Mouse (Mus musculus): ENCODE measurements at regions not wholly inside any gene's neighbourhood (a gene's known extent, or its start where the extent isn't known, plus 50 kb on each side); places are given as distances from the start of the nearest gene placed in this dataset.

GRCm38 (mm10) chr4:106123038-106123654 is 192.9 kb upstream of the Usp24 start:
- no peak for DNase-seq

GRCm38 (mm10) chr4:106127199-106127598 is 188.8 kb upstream of the Usp24 start:
- no peak for DNase-seq

GRCm38 (mm10) chr4:106127641-106128040 is 188.4 kb upstream of the Usp24 start:
- DNase-seq, result peak; percentile 61

- no peak for DNase-seq
Measured at GRCm38 (mm10) chr4:106129327-106129726, 186.7 kb upstream of the Usp24 start.

GRCm38 (mm10) chr4:106129803-106130202 is 186.2 kb upstream of the Usp24 start:
- DNase-seq, result no peak

GRCm38 (mm10) chr4:106133746-106134730 is 182.0 kb upstream of the Usp24 start:
- no peak for DNase-seq

- no peak for DNase-seq
Measured at GRCm38 (mm10) chr4:106142741-106143140, 173.3 kb upstream of the Usp24 start.

- no peak for DNase-seq
Measured at GRCm38 (mm10) chr4:106144351-106145116, 171.5 kb upstream of the Usp24 start.

GRCm38 (mm10) chr4:106146919-106147460 is 169.0 kb upstream of the Usp24 start:
- DNase-seq, result no peak

- DNase-seq, result no peak
Measured at GRCm38 (mm10) chr4:106148866-106149265, 167.1 kb upstream of the Usp24 start.

- no peak for DNase-seq
Measured at GRCm38 (mm10) chr4:106149471-106150048, 166.5 kb upstream of the Usp24 start.

GRCm38 (mm10) chr4:106150775-106151174 is 165.2 kb upstream of the Usp24 start:
- DNase-seq, result no peak

- DNase-seq, result no peak
Measured at GRCm38 (mm10) chr4:106157451-106158179, 158.4 kb upstream of the Usp24 start.

GRCm38 (mm10) chr4:106161592-106161991 is 154.4 kb upstream of the Usp24 start:
- DNase-seq, result peak; percentile 10

- no peak for DNase-seq
Measured at GRCm38 (mm10) chr4:106162551-106162950, 153.5 kb upstream of the Usp24 start.

GRCm38 (mm10) chr4:106163220-106163619 is 152.8 kb upstream of the Usp24 start:
- DNase-seq, result no peak

GRCm38 (mm10) chr4:106167716-106168115 is 148.3 kb upstream of the Usp24 start:
- no peak for DNase-seq

GRCm38 (mm10) chr4:106168741-106169140 is 147.3 kb upstream of the Usp24 start:
- no peak for DNase-seq

GRCm38 (mm10) chr4:106169466-106169865 is 146.5 kb upstream of the Usp24 start:
- no peak for DNase-seq

- no peak for DNase-seq
Measured at GRCm38 (mm10) chr4:106170731-106171130, 145.3 kb upstream of the Usp24 start.

- no peak for DNase-seq
Measured at GRCm38 (mm10) chr4:106175352-106175751, 140.7 kb upstream of the Usp24 start.
